In the genomic region with DNA sequence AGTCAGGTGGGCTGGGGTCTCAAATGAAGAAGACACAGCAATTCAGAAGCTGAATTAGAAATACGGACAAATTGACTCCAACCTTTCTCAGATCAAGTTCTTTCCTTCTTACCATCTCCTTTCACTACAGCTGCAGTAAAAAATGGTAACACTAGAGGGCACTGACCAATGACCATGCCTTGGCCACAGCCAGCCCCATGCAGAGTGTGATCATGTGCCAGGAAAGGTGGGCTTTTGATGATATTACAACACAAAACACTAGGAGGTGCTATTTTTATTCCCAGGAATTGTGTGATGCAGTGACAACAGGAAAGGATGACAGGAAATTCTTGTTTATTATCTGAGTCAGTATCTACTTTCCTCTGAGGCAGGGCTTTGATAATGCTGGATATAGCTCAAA, we compare ENCODE assay signal across 10 mouse cellular contexts. TPM values are rescaled to one million over a fixed set of nuclear protein-coding genes. Genes with fewer than 3 reads are reported as not detected.
A peak's percentile ranks its signal among the peaks of the same experiment; 100 is the strongest.
DNase-seq lines count a peak whose midpoint lies in the region; ATAC-seq and TF ChIP-seq lines count a peak whose summit lies in the region.
"Had no signal": no experiment of that assay in that cellular context is flagged by ENCODE, and none has a peak within 500 bp of the region (broad histone marks: within the 10 kb centered on the region; RNA-seq: fewer than 3 reads in every experiment).

No protein-coding gene starts in this region.

- H3K9me3 ChIP-seq in hindbrain, postnatal 0 days (ENCODE audit: low read length) = no peaks in the 10 kb centered on the region
- no peaks in the 10 kb centered on the region for H3K9me3 ChIP-seq in hindbrain, embryonic 16.5 days (ENCODE audit: control insufficient read depth, low read length)
- no peaks in the 10 kb centered on the region for H3K9me3 ChIP-seq in liver, embryonic 14.5 days (ENCODE audit: control insufficient read depth, low read length)
- H3K9me3 ChIP-seq: liver, embryonic 15.5 days had no signal

- peak; percentile 36 for TF ChIP-seq CTCF in hindbrain, postnatal 0 days (IDR thresholded peaks at IDR 0.05; ENCODE audit: low read depth)
- peak; percentile 80 for TF ChIP-seq CTCF in liver, embryonic 14.5 days (IDR thresholded peaks at IDR 0.05; ENCODE audit: low read depth)

- no peak overlapping the region for H3K27ac ChIP-seq in hindbrain, postnatal 0 days
- H3K27ac ChIP-seq in hindbrain, embryonic 16.5 days (ENCODE audit: low read depth, low read length) = no peak overlapping the region
- H3K27ac ChIP-seq in liver, embryonic 14.5 days = no peak overlapping the region
- H3K27ac ChIP-seq: liver, embryonic 15.5 days had no signal

- peak; percentile 9 for DNase-seq in hindbrain, postnatal 0 days (ENCODE audit: low spot score)
- DNase-seq in embryo, embryonic 10 days (ENCODE audit: low spot score) = peak; percentile 70
- peak in 1 of 3 experiments; percentile 43 for DNase-seq in liver, embryonic 14.5 days (ENCODE audit: low read depth in 3 of 3, low spot score in 3 of 3)
- peak; percentile 9 for DNase-seq in yolk sac, embryonic 10.5 days (ENCODE audit: low spot score)
- DNase-seq in urinary bladder, adult 18-20 months (ENCODE audit: low spot score in 2 of 2) = no peak
- no peak for DNase-seq in thymus, postnatal 36 days

- H3K4me1 ChIP-seq in hindbrain, postnatal 0 days (ENCODE audit: insufficient read depth, low read length) = no peaks in the 10 kb centered on the region
- no peaks in the 10 kb centered on the region for H3K4me1 ChIP-seq in hindbrain, embryonic 16.5 days (ENCODE audit: control insufficient read depth, insufficient read depth, low read depth, low read length)
- peaks cover 12% of the 10 kb centered on the region in 2 experiments for H3K4me1 ChIP-seq in liver, embryonic 14.5 days (replicated peaks; ENCODE audit: control insufficient read depth in 2 of 2, insufficient read depth in 2 of 2, low read length in 1 of 2)

- H3K36me3 ChIP-seq in hindbrain, postnatal 0 days (ENCODE audit: insufficient read depth, low read length) = no peaks in the 10 kb centered on the region
- H3K36me3 ChIP-seq in hindbrain, embryonic 16.5 days (ENCODE audit: control insufficient read depth, insufficient read depth, low read length) = no peaks in the 10 kb centered on the region
- no peaks in the 10 kb centered on the region for H3K36me3 ChIP-seq in liver, embryonic 14.5 days (replicated peaks; ENCODE audit: control insufficient read depth, insufficient read depth, low read depth)
- H3K36me3 ChIP-seq: liver, embryonic 15.5 days had no signal

- no peak overlapping the region for H3K4me3 ChIP-seq in hindbrain, postnatal 0 days (ENCODE audit: low read length)
- no peak overlapping the region for H3K4me3 ChIP-seq in hindbrain, embryonic 16.5 days (ENCODE audit: low read length)
- no peak overlapping the region for H3K4me3 ChIP-seq in liver, embryonic 14.5 days (ENCODE audit: insufficient read depth in 1 of 2, low read depth in 2 of 2, low read length in 2 of 2)
- H3K4me3 ChIP-seq: liver, embryonic 15.5 days had no signal

- no peak overlapping the region for H3K9ac ChIP-seq in hindbrain, postnatal 0 days (replicated peaks; ENCODE audit: low read length)
- H3K9ac ChIP-seq in hindbrain, embryonic 16.5 days (ENCODE audit: low read depth, low read length) = no peak overlapping the region
- no peak overlapping the region for H3K9ac ChIP-seq in liver, embryonic 14.5 days (replicated peaks)
- H3K9ac ChIP-seq: liver, embryonic 15.5 days had no signal

- H3K27me3 ChIP-seq in hindbrain, postnatal 0 days (ENCODE audit: insufficient read depth, low read length) = no peaks in the 10 kb centered on the region
- no peaks in the 10 kb centered on the region for H3K27me3 ChIP-seq in hindbrain, embryonic 16.5 days (replicated peaks; ENCODE audit: control insufficient read depth, insufficient read depth, low read length)
- no peaks in the 10 kb centered on the region for H3K27me3 ChIP-seq in liver, embryonic 14.5 days (ENCODE audit: control insufficient read depth, insufficient read depth, low read length)
- H3K27me3 ChIP-seq: liver, embryonic 15.5 days had no signal

- 48% methylated on average over 1 of the region's 1 CpGs for WGBS in hindbrain, postnatal 0 days
- WGBS in hindbrain, embryonic 16.5 days = 64% methylated on average over 1 of the region's 1 CpGs
- 56% methylated on average over 1 of the region's 1 CpGs for WGBS in liver, embryonic 14.5 days (ENCODE audit: insufficient replicate concordance)

- no peak for TF ChIP-seq EP300 in liver, embryonic 14.5 days (IDR thresholded peaks at IDR 0.05; ENCODE audit: low read depth)

- H3K4me2 ChIP-seq in hindbrain, postnatal 0 days (ENCODE audit: low read depth, low read length) = no peak overlapping the region
- no peak overlapping the region for H3K4me2 ChIP-seq in hindbrain, embryonic 16.5 days (ENCODE audit: low read length)
- H3K4me2 ChIP-seq in liver, embryonic 14.5 days (ENCODE audit: low read depth) = no peak overlapping the region
- H3K4me2 ChIP-seq: liver, embryonic 15.5 days had no signal

- ATAC-seq in hindbrain, postnatal 0 days = no peak
- ATAC-seq in hindbrain, embryonic 16.5 days = no peak
- peak; percentile 47 for ATAC-seq in CD4-positive, CD25-positive, alpha-beta regulatory T cell, adult 4 months
- no peak for ATAC-seq in liver, embryonic 14.5 days (ENCODE audit: insufficient read depth)

RNA-seq across cellular contexts. Expression of a gene that starts 11.6 kb away (rescaled TPM):
- not detected in 2 replicates for total RNA-seq in hindbrain, postnatal 0 days (2014; rRNA removed)
- not detected in 2 replicates for polyA plus RNA-seq in hindbrain, postnatal 0 days (2015; fragmentation: Nextera tagmentation; extraction: Ambion mirVana)
- polyA plus RNA-seq in hindbrain, embryonic 16.5 days (2015; fragmentation: Nextera tagmentation; extraction: Ambion mirVana) = not detected in 2 replicates
- 1 to 10 TPM; 2.2 to 3.2 TPM for polyA plus RNA-seq in CD4-positive, CD25-positive, alpha-beta regulatory T cell, adult 4 months (2017; shearing (Covaris generic))
- polyA plus RNA-seq in liver, embryonic 14.5 days (2012; rRNA removed) = 0.02 and 0.07 TPM in 2 replicates
- 0.05 and 0.13 TPM in 2 replicates for polyA plus RNA-seq in liver, embryonic 14.5 days (2014; fragmentation: Nextera tagmentation; extraction: Ambion mirVana)

RNA-seq across cellular contexts. Expression of a gene that starts 55.1 kb away (rescaled TPM):
- total RNA-seq in hindbrain, postnatal 0 days (2014; rRNA removed) = not detected in 2 replicates
- not detected in 2 replicates for polyA plus RNA-seq in hindbrain, postnatal 0 days (2015; fragmentation: Nextera tagmentation; extraction: Ambion mirVana)
- not detected in 2 replicates for polyA plus RNA-seq in hindbrain, embryonic 16.5 days (2015; fragmentation: Nextera tagmentation; extraction: Ambion mirVana)
- polyA plus RNA-seq in CD4-positive, CD25-positive, alpha-beta regulatory T cell, adult 4 months (2017; shearing (Covaris generic)) = not detected
- 0.04 TPM in 1 of 2 replicates, not detected in the other for polyA plus RNA-seq in liver, embryonic 14.5 days (2012; rRNA removed)
- not detected in 2 replicates for polyA plus RNA-seq in liver, embryonic 14.5 days (2014; fragmentation: Nextera tagmentation; extraction: Ambion mirVana)
- polyA plus RNA-seq: liver, embryonic 15.5 days; stomach, embryonic 16.5 days had no signal

Comparison
In these comparisons a context has a peak if more than half of its experiments do, and no peak if none do; other contexts are left out.
1. DNase-seq: peak in hindbrain, postnatal 0 days (single experiment), embryo, embryonic 10 days (single experiment) and yolk sac, embryonic 10.5 days (single experiment); none in urinary bladder, adult 18-20 months (0 of 2) and thymus, postnatal 36 days (0 of 2).